Mouse (Mus musculus) kidney, adult 2 months (tissue): ENCODE results near the gene Tubal3.

Experiments
- CTCF ChIP-seq: fragments of 200-500 bp; conservative IDR thresholded peaks from 2 replicates; pipeline ENCODE4 v1.5.1; 2011; ENCODE audit warnings: low read depth, mild to moderate bottlenecking, control low read depth, low read length, moderate library complexity, mixed read lengths; ENCODE audit not compliant: insufficient read depth, insufficient read length
- POLR2A ChIP-seq: fragments of 200-500 bp; IDR thresholded peaks from one replicate; pipeline ENCODE4 v1.6.1; 2011; ENCODE audit warnings: low read depth, low read length, control low read depth

- TF ChIP-seq CTCF (no peak), POLR2A (no peak)
These were observed 6.4 kb downstream of the Tubal3 start for GRCm38 (mm10) chr13:3924483-3924882.
